Mouse (Mus musculus) lung, embryonic 15.5 days (tissue): ENCODE measurements around the gene Olfr1046. TPM values are rescaled to one million over a fixed set of nuclear protein-coding genes. Genes with fewer than 3 reads are reported as not detected.

Experiments used
- polyA plus RNA-seq: library from polyadenylated mRNA; unstranded; fragments of >200 nt; fragmentation: Nextera tagmentation; extraction: Ambion mirVana; gene quantifications from 2 replicates; pipeline ENCODE4 v1.2.1, GENCODE M21; 2015

Gene Olfr1046
- polyA plus RNA-seq, 1 experiment from 2014 or later = not detected

Other genes with a start within 250 kb of the Olfr1046 start
- gene Olfr1029, start 245.4 kb downstream of the Olfr1046 start, polyA plus RNA-seq = not detected in 2 replicates
- not detected in 2 replicates for gene Olfr1030, start 240.0 kb downstream of the Olfr1046 start, polyA plus RNA-seq
- gene Olfr1031, start 229.0 kb downstream of the Olfr1046 start, polyA plus RNA-seq = not detected in 2 replicates
- not detected in 2 replicates for gene Olfr1032, start 213.8 kb downstream of the Olfr1046 start, polyA plus RNA-seq
- gene Olfr1033, start 198.7 kb downstream of the Olfr1046 start, polyA plus RNA-seq = 2.3 and 3.1 TPM in 2 replicates
- gene Olfr1034, start 173.5 kb downstream of the Olfr1046 start, polyA plus RNA-seq = not detected in 2 replicates
- not detected in 2 replicates for gene Olfr1036, start 145.3 kb downstream of the Olfr1046 start, polyA plus RNA-seq
- gene Olfr1037, start 131.9 kb downstream of the Olfr1046 start, polyA plus RNA-seq = not detected in 2 replicates
- not detected in 2 replicates for gene Olfr1039, start 83.4 kb downstream of the Olfr1046 start, polyA plus RNA-seq
- gene Olfr1040, start 72.6 kb downstream of the Olfr1046 start, polyA plus RNA-seq = not detected in 2 replicates
- not detected in 2 replicates for gene Olfr1042, start 57.5 kb downstream of the Olfr1046 start, polyA plus RNA-seq
- gene Olfr1043, start 51.8 kb downstream of the Olfr1046 start, polyA plus RNA-seq = not detected in 2 replicates
- not detected in 2 replicates for gene Olfr1044, start 41.5 kb downstream of the Olfr1046 start, polyA plus RNA-seq
- not detected in 2 replicates for gene Olfr52, start 33.6 kb downstream of the Olfr1046 start, polyA plus RNA-seq
- not detected in 2 replicates for gene Olfr1045, start 16.3 kb downstream of the Olfr1046 start, polyA plus RNA-seq
- not detected in 2 replicates for gene Olfr1047, start 12.1 kb upstream of the Olfr1046 start, polyA plus RNA-seq
- gene Olfr1048, start 21.0 kb upstream of the Olfr1046 start, polyA plus RNA-seq = not detected in 2 replicates
- not detected in 2 replicates for gene Olfr1049, start 39.0 kb upstream of the Olfr1046 start, polyA plus RNA-seq
- not detected in 2 replicates for gene Olfr1051, start 59.8 kb upstream of the Olfr1046 start, polyA plus RNA-seq
- not detected in 2 replicates for gene Olfr1052, start 73.1 kb upstream of the Olfr1046 start, polyA plus RNA-seq
- gene Olfr1053, start 96.0 kb upstream of the Olfr1046 start, polyA plus RNA-seq = not detected in 2 replicates
- gene Olfr1054, start 116.1 kb upstream of the Olfr1046 start, polyA plus RNA-seq = not detected in 2 replicates
- gene Olfr1055, start 131.0 kb upstream of the Olfr1046 start, polyA plus RNA-seq = not detected in 2 replicates
- not detected in 2 replicates for gene Olfr1056, start 143.2 kb upstream of the Olfr1046 start, polyA plus RNA-seq
- gene Olfr1057, start 159.1 kb upstream of the Olfr1046 start, polyA plus RNA-seq = not detected in 2 replicates
- gene Olfr1058, start 169.2 kb upstream of the Olfr1046 start, polyA plus RNA-seq = not detected in 2 replicates
- gene Olfr1061, start 194.7 kb upstream of the Olfr1046 start, polyA plus RNA-seq = not detected in 2 replicates
- not detected in 2 replicates for gene Olfr1062, start 207.4 kb upstream of the Olfr1046 start, polyA plus RNA-seq
- gene Olfr1065, start 231.3 kb upstream of the Olfr1046 start, polyA plus RNA-seq = not detected in 2 replicates
- gene Olfr1066, start 237.0 kb upstream of the Olfr1046 start, polyA plus RNA-seq = not detected in 2 replicates